ENCODE assay signal across 25 mouse cellular contexts in genomic region chr15:56337879-56338278, GRCm38 (mm10).
DNase-seq lines count a peak whose midpoint lies in the region; ATAC-seq lines count a peak whose summit lies in the region.
"Had no signal": no experiment of that assay in that cellular context is flagged by ENCODE, and none has a peak within 500 bp of the region (broad histone marks: within the 10 kb centered on the region; RNA-seq: fewer than 3 reads in every experiment).

No protein-coding gene starts in this region.

- no peak overlapping the region for H3K9ac ChIP-seq in kidney, embryonic 16.5 days (replicated peaks; ENCODE audit: low read length)
- no peak overlapping the region for H3K9ac ChIP-seq in midbrain, embryonic 14.5 days (replicated peaks; ENCODE audit: low read length)
- no peak overlapping the region for H3K9ac ChIP-seq in midbrain, embryonic 15.5 days
- H3K9ac ChIP-seq: heart, embryonic 15.5 days; hindbrain, embryonic 15.5 days; liver, embryonic 12.5 days; midbrain, embryonic 13.5 days; neural tube, embryonic 13.5 days had no signal

- H3K27me3 ChIP-seq in kidney, embryonic 16.5 days (ENCODE audit: insufficient read depth, low read length), result no peaks in the 10 kb centered on the region
- no peaks in the 10 kb centered on the region for H3K27me3 ChIP-seq in midbrain, embryonic 14.5 days (ENCODE audit: control insufficient read depth, insufficient read depth, low read length)
- no peaks in the 10 kb centered on the region for H3K27me3 ChIP-seq in midbrain, embryonic 15.5 days (replicated peaks)
- H3K27me3 ChIP-seq in limb, embryonic 10.5 days (ENCODE audit: low read depth, poor library complexity, severe bottlenecking), result no peaks in the 10 kb centered on the region
- H3K27me3 ChIP-seq: CH12.LX; heart, embryonic 15.5 days; hindbrain, embryonic 15.5 days; liver, embryonic 12.5 days; megakaryocyte, embryonic 14.5 days; midbrain, embryonic 13.5 days; neural tube, embryonic 13.5 days had no signal

- H3K36me3 ChIP-seq in kidney, embryonic 16.5 days (ENCODE audit: insufficient read depth, low read length), result no peaks in the 10 kb centered on the region
- no peaks in the 10 kb centered on the region for H3K36me3 ChIP-seq in midbrain, embryonic 14.5 days (ENCODE audit: control insufficient read depth, insufficient read depth, low read length)
- H3K36me3 ChIP-seq in midbrain, embryonic 15.5 days (replicated peaks), result no peaks in the 10 kb centered on the region
- no peaks in the 10 kb centered on the region for H3K36me3 ChIP-seq in limb, embryonic 10.5 days
- H3K36me3 ChIP-seq: G1E; heart, embryonic 15.5 days; hindbrain, embryonic 15.5 days; liver, embryonic 12.5 days; midbrain, embryonic 13.5 days; neural tube, embryonic 13.5 days had no signal

- peak; percentile 31; the same call in 1 of the 2 replicates for ATAC-seq in kidney, embryonic 16.5 days (ENCODE audit: low FRiP score, low TSS enrichment)
- ATAC-seq in midbrain, embryonic 14.5 days (ENCODE audit: low FRiP score, low TSS enrichment), result 0 out of 2 replicates have a peak, but pooled peaks have one; percentile 17
- ATAC-seq in midbrain, embryonic 15.5 days (replicated peaks), result no peak
- ATAC-seq: liver, embryonic 12.5 days; midbrain, embryonic 13.5 days had no signal

- H3K27ac ChIP-seq in kidney, embryonic 16.5 days (ENCODE audit: low read length), result no peak overlapping the region
- H3K27ac ChIP-seq in midbrain, embryonic 14.5 days (replicated peaks; ENCODE audit: low read depth, low read length), result no peak overlapping the region
- no peak overlapping the region for H3K27ac ChIP-seq in midbrain, embryonic 15.5 days
- H3K27ac ChIP-seq in limb, embryonic 10.5 days, result peak overlapping the region; percentile 78
- H3K27ac ChIP-seq: heart, embryonic 15.5 days; hindbrain, embryonic 15.5 days; liver, embryonic 12.5 days; midbrain, embryonic 13.5 days; neural tube, embryonic 13.5 days had no signal

- H3K4me3 ChIP-seq in kidney, embryonic 16.5 days (ENCODE audit: low read length), result no peak overlapping the region
- H3K4me3 ChIP-seq in midbrain, embryonic 14.5 days (replicated peaks; ENCODE audit: low read depth, low read length), result no peak overlapping the region
- H3K4me3 ChIP-seq in midbrain, embryonic 15.5 days, result no peak overlapping the region
- H3K4me3 ChIP-seq in limb, embryonic 10.5 days, result no peak overlapping the region
- H3K4me3 ChIP-seq: heart, embryonic 15.5 days; hindbrain, embryonic 15.5 days; liver, embryonic 12.5 days; megakaryocyte, embryonic 14.5 days; midbrain, embryonic 13.5 days; neural tube, embryonic 13.5 days had no signal

- DNase-seq in kidney, adult 11 months, result no peak
- no peak for DNase-seq in midbrain, embryonic 14.5 days
- peak; percentile 33 for DNase-seq in limb, embryonic 10.5 days (ENCODE audit: low spot score)
- no peak for DNase-seq in MN1 (ENCODE audit: low spot score)
- no peak for DNase-seq in lung, postnatal 10 days
- DNase-seq: adrenal gland, adult 2 months; B cell, adult 2 months; cerebellum, adult 11-12 months; cerebellum, postnatal 14 days; heart, postnatal 36 days; layer of hippocampus, adult 9-11 months; lung, adult 18-20 months; lung, postnatal 36 days; right cerebral cortex, postnatal 4 days; thymus, postnatal 36 days had no signal

- H3K9me3 ChIP-seq in kidney, embryonic 16.5 days (ENCODE audit: low read length), result no peaks in the 10 kb centered on the region
- no peaks in the 10 kb centered on the region for H3K9me3 ChIP-seq in midbrain, embryonic 14.5 days (ENCODE audit: control insufficient read depth, low read length)
- no peaks in the 10 kb centered on the region for H3K9me3 ChIP-seq in midbrain, embryonic 15.5 days
- H3K9me3 ChIP-seq in limb, embryonic 10.5 days (replicated peaks), result no peaks in the 10 kb centered on the region
- H3K9me3 ChIP-seq: G1E; heart, embryonic 15.5 days; hindbrain, embryonic 15.5 days; liver, embryonic 12.5 days; megakaryocyte, embryonic 14.5 days; midbrain, embryonic 13.5 days; neural tube, embryonic 13.5 days had no signal

- no peak overlapping the region for H3K4me2 ChIP-seq in kidney, embryonic 16.5 days (replicated peaks; ENCODE audit: low read depth, low read length)
- H3K4me2 ChIP-seq in midbrain, embryonic 14.5 days (ENCODE audit: low read length), result no peak overlapping the region
- H3K4me2 ChIP-seq in midbrain, embryonic 15.5 days, result no peak overlapping the region
- H3K4me2 ChIP-seq: heart, embryonic 15.5 days; hindbrain, embryonic 15.5 days; liver, embryonic 12.5 days; midbrain, embryonic 13.5 days; neural tube, embryonic 13.5 days had no signal

- peaks cover 14% of the 10 kb centered on the region for H3K4me1 ChIP-seq in kidney, embryonic 16.5 days (ENCODE audit: insufficient read depth, low read length)
- H3K4me1 ChIP-seq in midbrain, embryonic 14.5 days (ENCODE audit: control insufficient read depth, insufficient read depth, low read length), result no peaks in the 10 kb centered on the region
- H3K4me1 ChIP-seq in midbrain, embryonic 15.5 days, result no peaks in the 10 kb centered on the region
- peaks cover 35% of the 10 kb centered on the region for H3K4me1 ChIP-seq in limb, embryonic 10.5 days
- H3K4me1 ChIP-seq: hindbrain, embryonic 15.5 days; liver, embryonic 12.5 days; megakaryocyte, embryonic 14.5 days; midbrain, embryonic 13.5 days; neural tube, embryonic 13.5 days had no signal

- 13% methylated on average over 5 of the region's 5 CpGs for WGBS in kidney, embryonic 16.5 days
- 66% methylated on average over 5 of the region's 5 CpGs for WGBS in midbrain, embryonic 14.5 days
- 67% methylated on average over 5 of the region's 5 CpGs for WGBS in midbrain, embryonic 15.5 days
- 34% methylated on average over 5 of the region's 5 CpGs for WGBS in limb, embryonic 10.5 days
